Mouse (Mus musculus) lung, embryonic 14.5 days (tissue): ENCODE measurements around the gene Suz12. TPM values are rescaled to one million over a fixed set of nuclear protein-coding genes. Genes with fewer than 3 reads are reported as not detected.
"Not testable (repeated sequence)": the region's sequence is repeated elsewhere in the genome, so short reads cannot be mapped to it uniquely, and the experiment has no call there.

Experiments
- ATAC-seq: fragments of 200-750 bp; cut with Nextera tagmentation; 2 replicates; pipeline ENCODE4 v1.8.0; 2017; ENCODE audit warnings: mild to moderate bottlenecking, moderate TSS enrichment, moderate library complexity; ENCODE audit not compliant: insufficient read depth
- DNase-seq: peaks from one replicate; pipeline ENCODE4 v3.0.0-alpha.2; 2015
- H3K27ac ChIP-seq: fragments of 300-500 bp; sonication (generic); 2 replicates; pipeline ENCODE4 v1.5.1; 2014; ENCODE audit warnings: low read depth, mild to moderate bottlenecking, moderate library complexity
- H3K27me3 ChIP-seq: fragments of 300-500 bp; sonication (generic); 2 replicates; pipeline ENCODE4 v1.6.1; 2014; ENCODE audit warnings: low read length, control low read depth; ENCODE audit not compliant: insufficient read depth
- H3K36me3 ChIP-seq: fragments of 300-500 bp; sonication (generic); 2 replicates; pipeline ENCODE4 v1.6.1; 2014; ENCODE audit warnings: control low read depth; ENCODE audit not compliant: insufficient read depth
- H3K4me1 ChIP-seq: fragments of 300-500 bp; sonication (generic); 2 replicates; pipeline ENCODE4 v1.6.1; 2014; ENCODE audit warnings: antibody characterized with exemption, control low read depth; ENCODE audit not compliant: insufficient read depth
- H3K4me2 ChIP-seq: fragments of 300-500 bp; sonication (generic); 2 replicates; pipeline ENCODE4 v1.6.1; 2014; ENCODE audit warnings: mild to moderate bottlenecking
- H3K4me3 ChIP-seq: fragments of 300-500 bp; sonication (generic); 2 replicates; pipeline ENCODE4 v1.5.1; 2014; ENCODE audit warnings: low read depth, low read length
- H3K9ac ChIP-seq: fragments of 300-500 bp; sonication (generic); 2 replicates; pipeline ENCODE4 v1.6.1; 2014
- H3K9me3 ChIP-seq: fragments of 300-500 bp; sonication (generic); 2 replicates; pipeline ENCODE4 v1.6.1; 2016; ENCODE audit warnings: low read depth, low read length, control low read depth
- CTCF ChIP-seq: IDR thresholded peaks from 2 replicates; pipeline ENCODE4 v1.5.1; 2016; ENCODE audit warnings: antibody characterized with exemption, low read depth
- WGBS: fragments of 180-500 bp; shearing (Covaris S2); extraction: QIAGEN DNeasy Blood & Tissue Kit; methylation state at CpG from one replicate; pipeline ENCODE4 v1.1.7; 2014; 5-methylcytosine and 5-hydroxymethylcytosine counted together
- polyA plus RNA-seq: library from polyadenylated mRNA; unstranded; fragments of >200 nt; fragmentation: Nextera tagmentation; extraction: Ambion mirVana; gene quantifications from 2 replicates; pipeline ENCODE4 v1.2.1, GENCODE M21; 2014

Gene Suz12
- polyA plus RNA-seq, 1 experiment from 2014 or later, result 29.5 TPM

GRCm38 (mm10) chr11:79992035-79992591 lies 793 bp upstream of the Suz12 start:
- WGBS, result 23% methylated on average over 20 of the region's 21 CpGs
- TF ChIP-seq CTCF, result no peak
- ATAC-seq, result no peak

GRCm38 (mm10) chr11:79993356-79994270 lies 707 bp downstream of the Suz12 start:
- under 1% methylated on average over 64 of the region's 74 CpGs for WGBS
- DNase-seq (peak; percentile 66), ATAC-seq (peak; percentile 50)

More at GRCm38 (mm10) chr11:79992035-79992591, 793 bp upstream of the Suz12 start:
- no peaks in the 10 kb centered on the region for H3K27me3 ChIP-seq
- no peaks in the 10 kb centered on the region for H3K9me3 ChIP-seq
- peak overlapping the region; percentile 91 for H3K9ac ChIP-seq
- peak overlapping the region; percentile 81 for H3K4me2 ChIP-seq
- DNase-seq, result no peak
- H3K4me1 ChIP-seq, result no peaks in the 10 kb centered on the region
- H3K36me3 ChIP-seq, result peaks cover 7% of the 10 kb centered on the region; the same call in 1 of the 2 replicates
- peak overlapping the region; percentile 97 for H3K4me3 ChIP-seq
- H3K27ac ChIP-seq, result peak overlapping the region; percentile 95

GRCm38 (mm10) chr11:79994271-79994988 lies 1.5 kb downstream of the Suz12 start:
- no peak for TF ChIP-seq CTCF
- no peak for ATAC-seq

More at GRCm38 (mm10) chr11:79993356-79994270, 707 bp downstream of the Suz12 start:
- peak overlapping the region; percentile 100 for H3K27ac ChIP-seq
- peak overlapping the region; percentile 91 for H3K9ac ChIP-seq
- no peak for TF ChIP-seq CTCF
- no peaks in the 10 kb centered on the region for H3K4me1 ChIP-seq
- peak overlapping the region; percentile 65 for H3K4me2 ChIP-seq
- H3K4me3 ChIP-seq, result peak overlapping the region; percentile 97
- H3K36me3 ChIP-seq, result peaks cover 10% of the 10 kb centered on the region
- H3K9me3 ChIP-seq, result no peaks in the 10 kb centered on the region
- no peaks in the 10 kb centered on the region for H3K27me3 ChIP-seq

GRCm38 (mm10) chr11:80016533-80016932 lies 23.6 kb downstream of the Suz12 start:
- not testable (repeated sequence) for H3K4me1 ChIP-seq
- 95% methylated on average over 3 of the region's 5 CpGs for WGBS

More at GRCm38 (mm10) chr11:79994271-79994988, 1.5 kb downstream of the Suz12 start:
- 2% methylated on average over 7 of the region's 7 CpGs for WGBS
- H3K9me3 ChIP-seq, result no peaks in the 10 kb centered on the region
- H3K27ac ChIP-seq, result no peak overlapping the region
- peak overlapping the region; percentile 65 for H3K4me2 ChIP-seq
- H3K4me3 ChIP-seq, result peak overlapping the region; percentile 97
- H3K4me1 ChIP-seq, result no peaks in the 10 kb centered on the region
- peak overlapping the region; percentile 91 for H3K9ac ChIP-seq
- H3K27me3 ChIP-seq, result no peaks in the 10 kb centered on the region
- H3K36me3 ChIP-seq, result peaks cover 13% of the 10 kb centered on the region
- DNase-seq, result peak; percentile 34

GRCm38 (mm10) chr11:80019792-80020191 lies 26.9 kb downstream of the Suz12 start:
- Histone ChIP-seq H3K4me2 (no peak overlapping the region), H3K4me1 (no peaks in the 10 kb centered on the region), H3K27ac (no peak overlapping the region), H3K4me3 (no peak overlapping the region), H3K27me3 (no peaks in the 10 kb centered on the region), H3K9ac (no peak overlapping the region), H3K9me3 (no peaks in the 10 kb centered on the region), H3K36me3 (peaks cover 89% of the 10 kb centered on the region)
- TF ChIP-seq CTCF, result 0 out of 2 replicates have a peak, but pooled peaks have one; percentile 15
- ATAC-seq (no peak), DNase-seq (peak; percentile 16)
- WGBS, result 90% methylated on average over 1 of the region's 1 CpGs

More at GRCm38 (mm10) chr11:80016533-80016932, 23.6 kb downstream of the Suz12 start:
- not testable (repeated sequence) for H3K27ac ChIP-seq, H3K4me3 ChIP-seq, H3K27me3 ChIP-seq, ATAC-seq, H3K9ac ChIP-seq, H3K4me2 ChIP-seq, DNase-seq, H3K9me3 ChIP-seq
- peaks cover 89% of the 10 kb centered on the region for H3K36me3 ChIP-seq

- TF ChIP-seq CTCF, result no peak
- Histone ChIP-seq H3K36me3 (peaks cover 90% of the 10 kb centered on the region), H3K27ac (no peak overlapping the region), H3K4me2 (no peak overlapping the region), H3K9me3 (no peaks in the 10 kb centered on the region), H3K27me3 (no peaks in the 10 kb centered on the region), H3K9ac (no peak overlapping the region), H3K4me3 (no peak overlapping the region), H3K4me1 (no peaks in the 10 kb centered on the region)
- 88% methylated on average over 4 of the region's 4 CpGs for WGBS
- no peak for DNase-seq
- no peak for ATAC-seq
These were observed 28.4 kb downstream of the Suz12 start for GRCm38 (mm10) chr11:80021306-80021705.
